Mouse (Mus musculus): ENCODE results near the gene Pcdh7.

Pcdh7 gene

GRCm38 (mm10) chr5:57921140-57921539 is 203.4 kb downstream of the Pcdh7 start:
- DNase-seq (ENCODE audit: low read depth, low spot score) = no peak

- DNase-seq (ENCODE audit: low read depth, low spot score) = no peak
Measured at GRCm38 (mm10) chr5:57931331-57931730, 213.6 kb downstream of the Pcdh7 start.

GRCm38 (mm10) chr5:57931738-57932137 is 214.0 kb downstream of the Pcdh7 start:
- no peak for DNase-seq (ENCODE audit: low read depth, low spot score)

GRCm38 (mm10) chr5:57934666-57935065 is 216.9 kb downstream of the Pcdh7 start:
- DNase-seq (ENCODE audit: low read depth, low spot score) = no peak

- no peak for DNase-seq (ENCODE audit: low read depth, low spot score)
Measured at GRCm38 (mm10) chr5:57940457-57940856, 222.7 kb downstream of the Pcdh7 start.

- DNase-seq (ENCODE audit: low read depth, low spot score) = no peak
Measured at GRCm38 (mm10) chr5:57943176-57943575, 225.4 kb downstream of the Pcdh7 start.

- DNase-seq (ENCODE audit: low read depth, low spot score) = no peak
Measured at GRCm38 (mm10) chr5:57943611-57944010, 225.8 kb downstream of the Pcdh7 start.

GRCm38 (mm10) chr5:57945419-57945818 is 227.7 kb downstream of the Pcdh7 start:
- DNase-seq (ENCODE audit: low read depth, low spot score) = no peak

- no peak for DNase-seq (ENCODE audit: low read depth, low spot score)
Measured at GRCm38 (mm10) chr5:57959317-57959716, 241.6 kb downstream of the Pcdh7 start.

- no peak for DNase-seq (ENCODE audit: low read depth, low spot score)
Measured at GRCm38 (mm10) chr5:57963792-57964191, 246.0 kb downstream of the Pcdh7 start.

GRCm38 (mm10) chr5:57964201-57964600 is 246.4 kb downstream of the Pcdh7 start:
- DNase-seq (ENCODE audit: low read depth, low spot score) = no peak

- DNase-seq (ENCODE audit: low read depth, low spot score) = no peak
Measured at GRCm38 (mm10) chr5:57993584-57993983, 275.8 kb downstream of the Pcdh7 start.

GRCm38 (mm10) chr5:58021331-58021730 is 303.6 kb downstream of the Pcdh7 start:
- no peak for DNase-seq (ENCODE audit: low read depth, low spot score)

- no peak for DNase-seq (ENCODE audit: low read depth, low spot score)
Measured at GRCm38 (mm10) chr5:58025123-58025522, 307.4 kb downstream of the Pcdh7 start.

- DNase-seq (ENCODE audit: low read depth, low spot score) = no peak
Measured at GRCm38 (mm10) chr5:58025759-58026158, 308.0 kb downstream of the Pcdh7 start.

GRCm38 (mm10) chr5:58039875-58040274 is 322.1 kb downstream of the Pcdh7 start:
- DNase-seq (ENCODE audit: low read depth, low spot score) = no peak

- DNase-seq (ENCODE audit: low read depth, low spot score) = no peak
Measured at GRCm38 (mm10) chr5:58044216-58044615, 326.4 kb downstream of the Pcdh7 start.

GRCm38 (mm10) chr5:58081054-58081453 is 363.3 kb downstream of the Pcdh7 start:
- DNase-seq (ENCODE audit: low read depth, low spot score) = no peak

GRCm38 (mm10) chr5:58082230-58082629 is 364.5 kb downstream of the Pcdh7 start:
- DNase-seq (ENCODE audit: low read depth, low spot score) = no peak

GRCm38 (mm10) chr5:58083056-58083455 is 365.3 kb downstream of the Pcdh7 start:
- no peak for DNase-seq (ENCODE audit: low read depth, low spot score)

- DNase-seq (ENCODE audit: low read depth, low spot score) = no peak
Measured at GRCm38 (mm10) chr5:58083972-58084371, 366.2 kb downstream of the Pcdh7 start.

GRCm38 (mm10) chr5:58108665-58109364 is 391.0 kb downstream of the Pcdh7 start:
- no peak for DNase-seq (ENCODE audit: low read depth, low spot score)

- DNase-seq (ENCODE audit: low read depth, low spot score) = no peak
Measured at GRCm38 (mm10) chr5:58116096-58116495, 398.3 kb downstream of the Pcdh7 start.

GRCm38 (mm10) chr5:58117896-58118295 is 400.1 kb downstream of the Pcdh7 start:
- DNase-seq (ENCODE audit: low read depth, low spot score) = no peak

All from c-Kit-negative CD71-positive TER-119-positive erythroid progenitor cells, embryonic 14.5 days (primary cell).